Mouse (Mus musculus) kidney, postnatal 10 days (tissue): ENCODE results near the gene Rbm17.
"Not testable (repeated sequence)": the region's sequence is repeated elsewhere in the genome, so short reads cannot be mapped to it uniquely, and the experiment has no call there.

Experiments
- DNase-seq: peaks from one replicate; pipeline ENCODE4 v3.0.0; 2021; ENCODE audit warnings: mixed read lengths

Rbm17 gene

DNA sequence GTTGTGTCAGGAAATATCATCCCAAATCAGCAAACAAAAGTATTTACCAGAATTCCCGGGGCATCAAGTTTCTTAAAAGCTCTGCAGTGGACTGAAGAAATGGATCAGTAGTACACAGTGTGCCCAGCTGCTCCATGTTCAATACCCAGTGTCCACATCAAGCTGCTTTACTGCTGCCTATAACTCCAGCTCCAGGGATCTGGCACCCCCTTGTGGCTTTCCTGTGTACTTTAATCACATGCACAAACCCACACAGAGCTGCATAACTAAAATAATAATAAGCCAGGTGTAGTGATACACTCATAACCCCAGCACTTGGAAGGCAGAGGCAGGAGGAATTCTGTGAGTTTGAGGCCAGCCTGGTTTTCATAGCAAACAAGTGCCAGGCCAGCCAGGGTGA lies 61.3 kb downstream of the Rbm17 start:
- DNase-seq = peak; percentile 87

DNA sequence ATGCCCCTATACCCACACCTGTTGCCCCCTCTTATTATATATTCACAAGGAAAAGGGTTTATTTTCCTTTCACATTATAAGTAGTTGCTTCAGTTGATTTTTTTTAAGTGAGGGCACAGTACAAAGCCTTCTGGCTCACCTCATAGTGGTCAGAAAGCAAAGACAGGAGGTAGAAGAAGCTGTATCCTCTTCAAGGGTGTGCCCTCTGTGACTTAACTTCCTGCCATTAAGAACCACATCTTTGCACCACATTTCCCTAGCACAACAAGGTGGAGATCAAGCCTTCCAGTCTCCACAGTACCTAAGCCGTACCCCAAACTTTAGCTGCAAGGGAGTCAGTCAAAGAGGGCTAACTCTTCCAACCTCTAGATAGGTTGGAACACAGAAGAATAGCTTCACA lies 61.8 kb downstream of the Rbm17 start:
- DNase-seq = no peak

DNA sequence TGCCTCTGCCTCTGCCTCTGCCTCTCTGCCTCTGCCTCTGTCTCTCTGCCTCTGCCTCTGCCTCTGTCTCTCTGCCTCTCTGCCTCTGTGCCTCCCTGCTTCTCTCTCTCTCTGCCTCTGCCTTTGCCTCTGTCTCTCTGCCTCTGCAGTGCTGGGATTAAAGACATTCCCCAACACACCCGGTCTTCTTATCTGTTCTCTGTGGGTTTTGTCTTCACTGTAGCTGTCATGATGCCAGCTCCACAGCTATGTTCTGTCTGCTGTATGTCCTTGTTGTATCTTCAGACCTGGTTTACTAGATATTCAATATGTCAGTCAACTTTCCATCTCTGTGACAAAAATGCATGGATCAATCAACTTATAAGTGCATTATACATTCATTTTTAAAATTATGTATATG lies 62.4 kb downstream of the Rbm17 start:
- DNase-seq = not testable (repeated sequence)

- no peak for DNase-seq
These were observed 68.0 kb downstream of the Rbm17 start for GRCm38 (mm10) chr2:11535966-11536365.
